Mouse (Mus musculus) kidney, postnatal 0 days (tissue): ENCODE results near the gene Gal3st1. TPM values are rescaled to one million over a fixed set of nuclear protein-coding genes. Genes with fewer than 3 reads are reported as not detected.

Experiments used
- ATAC-seq: fragments of 200-750 bp; cut with Nextera tagmentation; replicated peaks from 2 replicates; pipeline ENCODE4 v1.8.0; 2017; ENCODE audit warnings: low read depth, moderate number of reproducible peaks, moderate TSS enrichment, moderate library complexity; ENCODE audit not compliant: low FRiP score
- DNase-seq: peaks from one replicate; pipeline ENCODE4 v3.0.0-alpha.2; 2016; ENCODE audit warnings: low spot score
- H3K27ac ChIP-seq: fragments of 300-500 bp; sonication (generic); 2 replicates; pipeline ENCODE4 v1.5.1; 2014; ENCODE audit warnings: mild to moderate bottlenecking
- H3K27me3 ChIP-seq: fragments of 300-500 bp; sonication (generic); 2 replicates; pipeline ENCODE4 v1.6.1; 2014; ENCODE audit warnings: low read length, mixed read lengths; ENCODE audit not compliant: insufficient read depth
- H3K36me3 ChIP-seq: fragments of 300-500 bp; sonication (generic); 2 replicates; pipeline ENCODE4 v1.6.1; 2014; ENCODE audit warnings: low read length, mixed read lengths; ENCODE audit not compliant: insufficient read depth
- H3K4me1 ChIP-seq: fragments of 300-500 bp; sonication (generic); replicated peaks from 2 replicates; pipeline ENCODE4 v1.6.1; 2014; ENCODE audit warnings: antibody characterized with exemption, low read length, mixed read lengths; ENCODE audit not compliant: insufficient read depth
- H3K4me2 ChIP-seq: fragments of 300-500 bp; sonication (generic); 2 replicates; pipeline ENCODE4 v1.6.1; 2014; ENCODE audit warnings: mild to moderate bottlenecking, low read length, moderate library complexity, mixed read lengths
- H3K4me3 ChIP-seq: fragments of 300-500 bp; sonication (generic); replicated peaks from 2 replicates; pipeline ENCODE4 v1.5.1; 2014; ENCODE audit warnings: low read depth, low read length
- H3K9ac ChIP-seq: fragments of 300-500 bp; sonication (generic); 2 replicates; pipeline ENCODE4 v1.6.1; 2014; ENCODE audit warnings: low read depth, low read length
- H3K9me3 ChIP-seq: fragments of 300-500 bp; sonication (generic); replicated peaks from 2 replicates; pipeline ENCODE4 v1.6.1; 2016; ENCODE audit warnings: low read length, inconsistent platforms, mixed read lengths
- CTCF ChIP-seq: IDR thresholded peaks from 2 replicates; pipeline ENCODE4 v1.5.1; 2016; ENCODE audit warnings: antibody characterized with exemption, low read depth, mild to moderate bottlenecking, moderate library complexity
- WGBS: fragments of 180-500 bp; shearing (Covaris S2); extraction: QIAGEN DNeasy Blood & Tissue Kit; methylation state at CpG from one replicate; pipeline ENCODE4 v1.1.7; 2014; 5-methylcytosine and 5-hydroxymethylcytosine counted together
- polyA plus RNA-seq: library from polyadenylated mRNA; unstranded; fragments of >200 nt; fragmentation: Nextera tagmentation; extraction: Ambion mirVana; gene quantifications from 2 replicates; pipeline ENCODE4 v1.2.1, GENCODE M21; 2015

Gal3st1 gene
- polyA plus RNA-seq, 1 experiment from 2014 or later, result 30.3 TPM

DNA sequence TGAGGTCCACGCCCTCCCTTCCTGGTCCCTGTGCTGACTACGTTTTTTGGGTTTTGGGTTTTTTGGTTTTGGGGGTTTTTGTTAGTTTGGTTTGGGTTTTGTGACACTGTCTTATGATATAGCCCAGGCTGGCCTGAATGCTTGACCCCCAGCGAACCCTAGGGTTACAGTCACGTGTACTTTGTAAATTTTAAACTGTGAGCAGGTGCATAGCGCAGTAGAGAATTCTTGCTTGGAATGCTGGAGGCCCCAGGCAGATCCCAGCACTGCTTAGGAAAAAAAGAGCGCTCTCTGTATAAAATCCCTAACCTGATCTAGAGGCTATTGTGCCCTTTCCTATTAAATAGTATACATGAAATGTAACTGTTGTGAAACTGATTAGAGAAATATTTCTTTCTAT, 9.7 kb downstream of the Gal3st1 start:
- DNase-seq, result no peak
- ATAC-seq, result no peak
- 64% methylated on average over 6 of the region's 6 CpGs for WGBS
- Histone ChIP-seq H3K27ac (no peak overlapping the region), H3K9ac (no peak overlapping the region), H3K36me3 (no peaks in the 10 kb centered on the region), H3K4me3 (no peak overlapping the region), H3K4me2 (no peak overlapping the region), H3K9me3 (no peaks in the 10 kb centered on the region), H3K4me1 (peaks cover 5% of the 10 kb centered on the region), H3K27me3 (peaks cover 14% of the 10 kb centered on the region; the same call in 1 of the 2 replicates)
- no peak for TF ChIP-seq CTCF

DNA sequence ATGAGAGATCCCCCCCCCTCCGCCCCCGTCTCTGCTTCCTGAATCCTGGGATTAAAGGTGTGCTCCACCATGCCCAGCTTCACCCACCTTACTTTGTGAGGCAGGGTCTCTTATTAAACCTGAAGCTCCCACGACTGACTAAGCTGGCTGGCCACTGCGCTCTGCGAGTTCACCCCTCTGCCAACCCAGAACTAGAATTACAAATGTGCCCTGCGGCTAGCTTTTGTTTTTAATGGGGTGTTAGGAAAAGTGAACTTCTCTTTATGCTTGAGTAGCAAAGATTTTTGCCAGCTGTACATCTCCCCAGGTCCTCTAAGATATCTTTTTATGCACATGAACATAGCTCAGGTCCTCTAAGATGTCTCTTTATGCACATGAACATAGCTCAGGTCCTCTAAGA, 10.5 kb downstream of the Gal3st1 start:
- no peak for TF ChIP-seq CTCF
- Histone ChIP-seq H3K4me2 (no peak overlapping the region), H3K27ac (no peak overlapping the region), H3K27me3 (peaks cover 22% of the 10 kb centered on the region), H3K36me3 (no peaks in the 10 kb centered on the region), H3K4me3 (no peak overlapping the region), H3K9me3 (no peaks in the 10 kb centered on the region), H3K4me1 (peaks cover 10% of the 10 kb centered on the region), H3K9ac (no peak overlapping the region)
- ATAC-seq, result no peak
- WGBS, result 79% methylated on average over 6 of the region's 6 CpGs
- no peak for DNase-seq

DNA sequence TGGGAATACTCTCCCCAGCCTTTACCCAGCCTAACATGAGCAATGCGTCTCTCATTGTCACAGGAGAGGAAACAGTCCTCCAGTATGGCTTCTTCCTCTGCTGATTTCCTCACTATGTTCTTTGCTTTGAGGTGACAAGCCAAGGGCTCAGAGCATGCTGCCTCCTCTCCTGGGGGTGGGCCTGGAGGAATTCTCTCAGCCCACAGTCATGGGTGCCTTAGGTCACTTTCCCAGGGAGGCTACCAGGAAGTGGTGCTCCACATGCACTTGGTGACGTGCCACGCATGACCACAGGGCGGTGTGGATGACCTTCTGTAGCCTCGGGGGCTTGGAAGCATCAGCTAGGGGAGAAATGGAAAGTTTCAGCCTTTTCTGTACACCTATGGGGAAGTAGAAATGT, 12.1 kb downstream of the Gal3st1 start:
- Histone ChIP-seq H3K4me3 (no peak overlapping the region), H3K36me3 (no peaks in the 10 kb centered on the region), H3K27me3 (peaks cover 36% of the 10 kb centered on the region), H3K4me1 (peaks cover 10% of the 10 kb centered on the region), H3K9ac (0 out of 2 replicates have a peak overlapping the region, but pooled peaks have one; percentile 3), H3K27ac (no peak overlapping the region), H3K4me2 (no peak overlapping the region), H3K9me3 (no peaks in the 10 kb centered on the region)
- 73% methylated on average over 5 of the region's 5 CpGs for WGBS
- ATAC-seq, result no peak
- no peak for TF ChIP-seq CTCF
- DNase-seq, result no peak

DNA sequence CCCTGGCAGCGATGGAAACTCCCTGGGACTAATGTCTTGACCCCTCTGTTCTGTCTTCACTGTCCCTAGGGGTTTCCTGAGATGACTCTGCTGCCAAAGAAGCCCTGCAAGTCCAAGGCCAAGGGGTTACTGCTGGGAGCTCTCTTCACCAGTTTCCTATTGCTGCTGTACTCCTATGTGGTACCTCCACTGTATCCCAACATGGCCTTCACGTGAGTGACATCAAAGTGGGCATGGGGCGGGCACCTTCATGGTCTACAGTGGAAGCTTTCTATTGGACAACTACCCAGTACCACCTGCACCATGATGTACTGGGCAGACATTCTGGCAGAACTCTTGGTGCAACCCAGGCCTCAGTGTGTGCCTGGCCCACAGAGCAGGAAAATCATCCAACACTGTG, 13.4 kb downstream of the Gal3st1 start:
- Histone ChIP-seq H3K4me1 (peaks cover 10% of the 10 kb centered on the region), H3K27me3 (peaks cover 37% of the 10 kb centered on the region), H3K4me3 (no peak overlapping the region), H3K27ac (no peak overlapping the region), H3K4me2 (no peak overlapping the region), H3K9ac (no peak overlapping the region), H3K9me3 (no peaks in the 10 kb centered on the region), H3K36me3 (no peaks in the 10 kb centered on the region)
- WGBS, result 87% methylated on average over 3 of the region's 3 CpGs
- TF ChIP-seq CTCF, result no peak
- no peak for ATAC-seq
- DNase-seq, result no peak

DNA sequence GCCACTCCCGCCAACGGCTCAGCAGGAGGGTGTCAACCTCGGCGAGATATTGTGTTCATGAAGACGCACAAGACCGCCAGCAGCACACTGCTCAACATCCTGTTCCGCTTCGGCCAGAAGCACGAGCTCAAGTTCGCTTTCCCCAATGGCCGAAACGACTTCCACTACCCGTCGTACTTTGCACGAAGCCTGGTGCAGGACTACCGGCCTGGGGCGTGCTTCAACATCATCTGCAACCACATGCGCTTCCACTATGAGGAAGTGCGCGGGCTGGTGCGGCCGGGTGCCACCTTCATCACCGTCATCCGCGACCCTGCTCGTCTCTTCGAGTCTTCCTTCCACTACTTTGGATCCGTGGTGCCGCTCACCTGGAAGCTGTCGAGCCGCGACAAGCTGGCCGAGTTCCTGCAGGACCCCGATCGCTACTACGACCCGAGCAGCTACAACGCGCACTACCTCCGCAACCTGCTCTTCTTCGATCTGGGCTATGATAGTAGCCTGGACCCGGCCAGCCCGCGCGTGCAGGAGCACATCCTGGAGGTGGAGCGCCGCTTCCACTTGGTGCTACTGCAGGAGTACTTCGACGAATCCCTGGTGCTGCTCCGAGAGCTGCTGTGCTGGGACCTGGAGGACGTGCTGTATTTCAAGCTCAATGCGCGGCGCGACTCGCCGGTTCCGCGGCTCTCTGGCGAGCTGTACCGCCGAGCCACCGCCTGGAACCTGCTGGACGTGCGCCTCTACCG, 14.7 kb downstream of the Gal3st1 start:
- peaks cover 10% of the 10 kb centered on the region for H3K4me1 ChIP-seq
- no peak for TF ChIP-seq CTCF
- H3K4me3 ChIP-seq, result peak overlapping the region; percentile 30
- no peak for ATAC-seq
- peaks cover 37% of the 10 kb centered on the region for H3K27me3 ChIP-seq
- H3K9ac ChIP-seq, result no peak overlapping the region
- no peaks in the 10 kb centered on the region for H3K36me3 ChIP-seq
- no peaks in the 10 kb centered on the region for H3K9me3 ChIP-seq
- 8% methylated on average over 66 of the region's 66 CpGs for WGBS
- no peak overlapping the region for H3K27ac ChIP-seq
- peak overlapping the region; percentile 51 for H3K4me2 ChIP-seq
- peak; percentile 29 for DNase-seq

DNA sequence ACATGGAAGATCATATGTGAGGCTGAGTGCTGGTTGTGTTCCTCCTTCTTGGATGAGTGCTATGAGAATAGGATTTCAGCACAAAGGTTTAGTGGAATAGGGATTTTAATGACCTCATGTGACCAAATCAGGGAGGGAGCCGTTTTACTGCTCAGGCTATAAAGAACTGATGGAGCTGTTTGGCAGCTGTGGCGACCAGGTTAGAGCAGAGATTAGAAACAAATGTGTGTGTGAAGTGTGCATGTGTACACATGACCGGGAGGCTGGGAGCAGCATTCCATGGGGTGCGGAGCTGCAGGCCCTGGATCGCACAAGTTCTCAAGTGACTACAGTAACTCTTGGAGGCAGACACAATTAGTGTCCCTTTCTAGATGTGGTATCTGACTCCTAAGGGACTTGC, 16.1 kb downstream of the Gal3st1 start:
- Histone ChIP-seq H3K4me2 (no peak overlapping the region), H3K9ac (no peak overlapping the region), H3K9me3 (no peaks in the 10 kb centered on the region), H3K4me1 (peaks cover 10% of the 10 kb centered on the region), H3K27me3 (peaks cover 37% of the 10 kb centered on the region), H3K4me3 (no peak overlapping the region), H3K36me3 (no peaks in the 10 kb centered on the region), H3K27ac (no peak overlapping the region)
- DNase-seq (no peak), ATAC-seq (no peak)
- TF ChIP-seq CTCF, result no peak
- WGBS, result 43% methylated on average over 5 of the region's 5 CpGs
